Mouse (Mus musculus) heart, embryonic 14.5 days (tissue): Measurements from ENCODE around the gene Ncor2. TPM values are rescaled to one million over a fixed set of nuclear protein-coding genes. Genes with fewer than 3 reads are reported as not detected.

ENCODE experiments used
- ATAC-seq: fragments of 200-750 bp; cut with Nextera tagmentation; 2 replicates; pipeline ENCODE4 v1.8.0; 2017; ENCODE audit warnings: low read depth, moderate TSS enrichment; ENCODE audit not compliant: insufficient number of reproducible peaks, insufficient read depth, low FRiP score
- H3K27ac ChIP-seq, 2 experiments: fragments of 200-500 bp in 1 of 2; fragments of 300-500 bp in 1 of 2; sonication (generic) in 1 of 2; replicated peaks in 1 of 2; 2 replicates each; pipeline ENCODE4 v1.5.1; 2012 to 2014; ENCODE audit warnings: low read depth in 2 of 2, low read length in 2 of 2, control low read depth in 1 of 2, mild to moderate bottlenecking in 1 of 2, mixed read lengths in 1 of 2; ENCODE audit not compliant: control insufficient read depth in 1 of 2, insufficient read depth in 1 of 2
- H3K27me3 ChIP-seq: fragments of 300-500 bp; sonication (generic); 2 replicates; pipeline ENCODE4 v1.6.1; 2014; ENCODE audit warnings: mild to moderate bottlenecking, low read length, control low read depth; ENCODE audit not compliant: control insufficient read depth, insufficient read depth
- H3K36me3 ChIP-seq: fragments of 300-500 bp; sonication (generic); 2 replicates; pipeline ENCODE4 v1.6.1; 2014; ENCODE audit warnings: mild to moderate bottlenecking, control low read depth, low read length, mixed read lengths; ENCODE audit not compliant: control insufficient read depth, insufficient read depth
- H3K4me1 ChIP-seq, 2 experiments: fragments of 200-500 bp in 1 of 2; fragments of 300-500 bp in 1 of 2; sonication (generic) in 1 of 2; 2 replicates each; pipeline ENCODE4 v1.6.1; 2012 to 2014; ENCODE audit warnings: low read length in 2 of 2, control low read depth in 1 of 2, mixed read lengths in 1 of 2; ENCODE audit not compliant: control insufficient read depth in 2 of 2, insufficient read depth in 2 of 2
- H3K4me2 ChIP-seq: fragments of 300-500 bp; sonication (generic); 2 replicates; pipeline ENCODE4 v1.6.1; 2014; ENCODE audit warnings: mild to moderate bottlenecking, low read length
- H3K4me3 ChIP-seq, 2 experiments: fragments of 200-500 bp in 1 of 2; fragments of 300-500 bp in 1 of 2; sonication (generic) in 1 of 2; 2 replicates each; pipeline ENCODE4 v1.5.1; 2012 to 2014; ENCODE audit warnings: low read length in 2 of 2, mild to moderate bottlenecking in 2 of 2, control low read depth in 1 of 2, low read depth in 1 of 2, moderate library complexity in 1 of 2; ENCODE audit not compliant: control insufficient read depth in 1 of 2, insufficient read depth in 1 of 2
- H3K9ac ChIP-seq: fragments of 300-500 bp; sonication (generic); 2 replicates; pipeline ENCODE4 v1.6.1; 2014; ENCODE audit warnings: mild to moderate bottlenecking, low read length
- H3K9me3 ChIP-seq: fragments of 300-500 bp; sonication (generic); 2 replicates; pipeline ENCODE4 v1.6.1; 2016; ENCODE audit warnings: low read length, control low read depth; ENCODE audit not compliant: control insufficient read depth
- WGBS: fragments of 180-500 bp; shearing (Covaris S2); extraction: QIAGEN DNeasy Blood & Tissue Kit; methylation state at CpG from one replicate; pipeline ENCODE4 v1.1.7; 2014; 5-methylcytosine and 5-hydroxymethylcytosine counted together
- polyA plus RNA-seq: library from polyadenylated mRNA; unstranded; fragments of >200 nt; fragmentation: Nextera tagmentation; extraction: Ambion mirVana; gene quantifications from 2 replicates; pipeline ENCODE4 v1.2.1, GENCODE M21; 2014

Gene Ncor2
- polyA plus RNA-seq, 1 experiment from 2014 or later: 17.6 TPM

DNA sequence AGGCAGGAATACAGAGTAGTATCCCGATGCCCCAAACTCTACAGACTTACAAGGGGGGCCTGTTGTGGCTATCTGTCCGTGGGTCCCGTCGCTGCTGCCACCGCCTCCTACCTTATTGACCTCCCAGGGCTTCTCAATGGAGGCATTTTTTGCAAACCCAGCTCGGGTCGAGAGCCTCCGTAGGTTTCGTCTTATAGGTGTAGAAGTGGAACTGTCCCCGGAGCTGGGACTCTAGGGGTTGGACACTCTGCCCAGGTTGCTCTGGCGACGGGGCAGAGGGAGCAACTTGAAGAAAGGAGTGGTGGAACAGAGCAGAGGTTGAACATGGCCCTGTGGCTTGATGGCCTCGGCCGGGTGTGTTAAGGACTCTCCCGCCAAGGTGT, 175.2 kb downstream of the Ncor2 start:
- Histone ChIP-seq H3K27me3 (peaks cover 34% of the 10 kb centered on the region), H3K4me3 (peak overlapping the region; percentile 27 to 39), H3K9me3 (no peaks in the 10 kb centered on the region), H3K27ac (no peak overlapping the region), H3K9ac (peak overlapping the region; percentile 66; the same call in 1 of the 2 replicates), H3K4me1 (peaks cover 18 to 33% of the 10 kb centered on the region in 2 experiments), H3K4me2 (peak overlapping the region; percentile 70), H3K36me3 (0 out of 2 replicates have a peak, but pooled peaks cover 1% of the 10 kb centered on the region)
- WGBS: 15% methylated on average over 15 of the region's 15 CpGs
- no peak for ATAC-seq

DNA sequence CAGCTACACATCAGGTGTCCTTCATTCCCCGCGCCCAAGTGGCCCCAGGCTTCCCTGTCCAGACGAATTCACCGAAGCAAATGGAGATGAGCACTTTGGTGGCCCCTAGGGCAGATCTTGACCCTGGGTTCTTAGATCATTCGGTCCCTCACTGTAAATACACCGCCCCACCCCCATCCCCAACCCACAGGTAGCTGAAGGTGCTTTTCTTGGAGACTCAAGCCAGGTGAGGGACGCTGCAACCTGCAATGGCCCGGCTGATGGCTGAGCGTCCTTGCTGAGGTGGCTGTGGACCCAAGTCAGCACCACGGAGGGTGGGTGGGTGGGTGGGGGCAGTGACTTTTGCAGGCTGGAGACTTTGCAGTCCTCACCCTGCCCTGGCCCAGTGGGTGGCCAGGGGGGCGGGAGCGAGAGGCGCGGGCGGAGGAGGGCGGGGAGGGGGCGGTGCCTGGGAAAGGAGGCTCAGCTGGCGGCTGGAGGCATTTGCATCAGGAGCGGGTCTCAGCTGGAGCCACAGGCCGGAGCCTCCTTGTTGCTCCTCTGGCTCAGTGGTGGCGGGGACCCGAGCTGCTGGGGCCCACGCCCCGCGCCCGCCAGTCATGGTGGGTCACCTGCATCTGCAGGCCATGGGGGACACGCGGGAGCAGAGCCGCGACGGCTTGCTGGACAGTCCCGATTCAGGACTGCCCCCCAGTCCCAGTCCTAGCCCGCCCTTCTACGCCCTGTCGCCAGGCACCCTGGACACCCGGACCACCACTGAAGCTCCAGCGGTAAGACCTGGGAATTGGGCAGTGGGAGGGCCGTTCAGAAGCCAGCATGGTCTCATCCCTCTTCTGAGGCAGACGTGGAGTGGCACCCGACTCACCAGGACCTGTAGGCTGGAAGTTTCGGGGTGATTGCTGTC, 175.8 kb downstream of the Ncor2 start, which contains the start of gene Rflna:
Gene Rflna (plus strand): TSS at position 253 of the 904 bp plus-strand sequence.
- H3K4me2 ChIP-seq: peak within 1 kb of the TSS; percentile 70
- peaks cover 34% of the 10 kb centered on the region for H3K27me3 ChIP-seq
- H3K27ac ChIP-seq: no peak within 1 kb of the TSS
- WGBS: 3% methylated on average over 34 of the region's 41 CpGs
- H3K9me3 ChIP-seq: no peaks in the 10 kb centered on the region
- no peaks in the 10 kb centered on the region for H3K36me3 ChIP-seq
- H3K4me1 ChIP-seq: peaks cover 18 to 33% of the 10 kb centered on the region in 2 experiments
- H3K9ac ChIP-seq: peak within 1 kb of the TSS; percentile 66
- H3K4me3 ChIP-seq: peak within 1 kb of the TSS; percentile 27 to 39
- peak; percentile 23; the same call in 1 of the 2 replicates for ATAC-seq

DNA sequence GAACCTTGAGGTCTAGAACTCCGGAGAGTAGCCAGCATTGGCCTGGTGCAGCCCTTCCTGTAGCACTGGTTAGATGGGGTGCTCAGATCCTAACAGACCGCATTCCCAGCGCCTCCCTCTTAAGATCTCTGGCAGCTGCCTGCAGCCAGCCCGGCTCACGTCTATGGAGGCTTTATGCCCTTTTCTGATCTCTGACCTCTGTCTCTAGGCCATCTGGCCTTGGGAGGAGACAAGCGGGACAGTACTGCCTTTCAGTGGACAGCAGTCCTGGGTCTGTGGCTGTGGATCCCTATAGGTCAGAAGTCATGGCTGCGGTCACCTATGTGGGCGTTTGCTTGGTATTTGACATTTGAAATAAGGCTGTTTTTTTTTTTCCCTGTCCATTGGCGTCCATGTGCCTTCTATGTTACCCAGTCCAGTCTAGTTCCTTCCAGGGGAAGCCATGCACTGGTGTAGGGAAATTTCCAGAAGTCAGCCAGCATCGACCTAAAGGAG, 178.2 kb downstream of the Ncor2 start:
- WGBS: 81% methylated on average over 10 of the region's 10 CpGs
- H3K9me3 ChIP-seq: no peaks in the 10 kb centered on the region
- H3K9ac ChIP-seq: no peak overlapping the region
- ATAC-seq: no peak
- H3K4me1 ChIP-seq: peaks cover 8 to 17% of the 10 kb centered on the region in 2 experiments
- H3K27ac ChIP-seq: no peak overlapping the region
- peaks cover 34% of the 10 kb centered on the region for H3K27me3 ChIP-seq
- no peak overlapping the region for H3K4me2 ChIP-seq
- H3K36me3 ChIP-seq: no peaks in the 10 kb centered on the region
- H3K4me3 ChIP-seq: no peak overlapping the region

DNA sequence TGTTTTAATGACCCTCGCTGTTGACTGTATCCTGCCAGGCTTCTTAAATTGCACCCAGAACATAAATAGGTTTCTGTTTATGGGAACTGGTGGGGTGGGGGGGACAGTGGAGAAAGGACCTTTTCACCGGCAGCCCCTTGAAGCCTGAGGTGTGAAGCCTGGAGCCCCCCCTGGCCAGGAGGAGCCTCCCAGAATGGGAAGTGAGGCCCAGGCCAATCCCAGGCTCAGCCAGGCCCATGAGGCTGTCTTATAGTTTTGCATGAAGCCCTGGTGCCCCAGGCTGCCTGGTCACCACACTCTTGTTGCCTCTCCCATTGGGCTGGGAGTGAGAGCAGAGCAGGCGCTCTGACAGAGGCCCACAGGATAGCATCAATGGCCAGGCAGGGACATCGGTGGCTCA, 181.1 kb downstream of the Ncor2 start:
- Histone ChIP-seq H3K9me3 (no peaks in the 10 kb centered on the region), H3K9ac (no peak overlapping the region), H3K36me3 (no peaks in the 10 kb centered on the region), H3K4me2 (no peak overlapping the region), H3K27ac (no peak overlapping the region), H3K4me1 (peaks cover 0 to 1% of the 10 kb centered on the region in 2 experiments; a peak in 1 of 4 replicates), H3K4me3 (no peak overlapping the region), H3K27me3 (peaks cover 13% of the 10 kb centered on the region)
- ATAC-seq: no peak
- 92% methylated on average over 4 of the region's 4 CpGs for WGBS

DNA sequence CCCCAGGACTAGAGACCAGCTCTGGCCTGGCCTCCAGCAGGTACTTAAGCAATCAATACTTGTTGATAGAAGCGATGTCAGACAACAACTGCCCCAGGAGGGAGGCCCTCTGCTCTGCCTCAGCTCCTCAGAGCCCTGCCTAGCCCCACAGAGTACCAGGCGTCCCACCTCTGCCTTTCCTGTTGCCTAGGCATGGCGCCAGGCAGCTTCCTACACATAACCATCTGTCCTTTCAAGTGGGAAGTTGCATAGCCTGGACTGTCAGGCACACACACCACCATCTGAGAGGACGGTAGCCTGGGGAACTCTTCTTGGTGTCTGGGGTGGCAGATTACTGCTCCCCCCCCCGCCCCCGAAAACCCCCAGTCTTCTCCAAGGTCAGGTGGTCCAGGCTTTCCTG, 182.2 kb downstream of the Ncor2 start:
- no peak for ATAC-seq
- H3K9me3 ChIP-seq: no peaks in the 10 kb centered on the region
- WGBS: 49% methylated on average over 6 of the region's 6 CpGs
- no peak overlapping the region for H3K4me2 ChIP-seq
- H3K27ac ChIP-seq: no peak overlapping the region
- no peak overlapping the region for H3K9ac ChIP-seq
- H3K4me1 ChIP-seq: peaks cover 0 to 3% of the 10 kb centered on the region in 2 experiments; a peak in 1 of 4 replicates
- H3K27me3 ChIP-seq: peaks cover 2% of the 10 kb centered on the region; the same call in 1 of the 2 replicates
- no peak overlapping the region for H3K4me3 ChIP-seq
- H3K36me3 ChIP-seq: no peaks in the 10 kb centered on the region

DNA sequence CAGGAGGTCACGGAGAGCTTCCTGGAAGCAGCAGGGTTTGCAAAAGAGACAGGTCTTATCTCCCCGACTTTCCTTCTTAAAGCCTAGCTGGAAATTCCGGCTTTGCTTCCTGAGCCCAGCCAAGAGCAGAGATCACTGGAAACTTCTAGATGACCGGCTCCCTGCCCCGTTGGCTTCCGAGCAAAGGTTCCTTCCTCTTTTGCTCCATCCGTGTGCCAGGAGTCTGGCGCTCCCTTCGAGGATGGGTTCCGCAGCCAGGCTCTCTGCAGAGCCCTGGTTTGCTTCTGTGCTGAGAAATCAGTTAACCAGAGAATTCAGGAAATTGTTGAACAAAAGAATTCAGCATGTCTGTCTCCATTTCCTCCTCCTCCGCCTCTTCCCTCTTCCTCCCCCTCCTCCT, 186.1 kb downstream of the Ncor2 start:
- no peak overlapping the region for H3K4me3 ChIP-seq
- ATAC-seq: no peak
- no peaks in the 10 kb centered on the region for H3K36me3 ChIP-seq
- peaks cover 6 to 8% of the 10 kb centered on the region in 2 experiments for H3K4me1 ChIP-seq
- H3K27me3 ChIP-seq: no peaks in the 10 kb centered on the region
- H3K4me2 ChIP-seq: no peak overlapping the region
- peak overlapping the region; percentile 65 to 69 for H3K27ac ChIP-seq
- 53% methylated on average over 11 of the region's 11 CpGs for WGBS
- no peaks in the 10 kb centered on the region for H3K9me3 ChIP-seq
- no peak overlapping the region for H3K9ac ChIP-seq

DNA sequence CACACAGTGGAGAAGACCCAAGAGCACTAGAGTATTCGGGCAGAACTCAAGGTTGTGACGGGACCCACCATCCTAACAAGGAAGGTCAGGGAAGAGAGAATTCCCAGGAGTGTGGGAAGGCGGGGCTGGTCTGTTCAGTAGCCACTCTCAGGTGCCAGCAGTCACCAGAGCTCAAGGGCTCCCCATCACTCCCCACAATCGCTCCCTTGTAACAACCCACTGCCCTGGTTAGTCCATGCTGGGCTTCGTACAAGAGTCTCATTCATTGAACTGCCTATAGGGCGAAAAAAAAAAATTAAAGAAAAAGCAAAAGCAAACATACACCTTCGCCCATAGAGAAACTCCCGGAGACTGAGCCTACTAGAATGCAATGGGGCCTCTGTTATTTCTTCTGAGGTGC, 186.7 kb downstream of the Ncor2 start:
- Histone ChIP-seq H3K4me2 (no peak overlapping the region), H3K27me3 (no peaks in the 10 kb centered on the region), H3K4me1 (peaks cover 6 to 8% of the 10 kb centered on the region in 2 experiments), H3K9me3 (no peaks in the 10 kb centered on the region), H3K36me3 (no peaks in the 10 kb centered on the region), H3K27ac (peak overlapping the region in 1 of 2 experiments; percentile 65; a peak in 3 of 4 replicates), H3K9ac (no peak overlapping the region), H3K4me3 (no peak overlapping the region)
- 76% methylated on average over 8 of the region's 8 CpGs for WGBS
- no peak for ATAC-seq
